Mouse (Mus musculus): ENCODE results near the gene Phlda3. TPM values are rescaled to one million over a fixed set of nuclear protein-coding genes. Genes with fewer than 3 reads are reported as not detected.
A peak's percentile ranks its signal among the peaks of the same experiment; 100 is the strongest.

Gene Phlda3
- total and polyA plus RNA-seq, 3 experiments: 8.4 to 36.8 (median 11.5) TPM

- no peaks in the 10 kb centered on the region for H3K79me2 ChIP-seq (replicated peaks; ENCODE audit: control insufficient read depth, insufficient read depth, low read length)
- no peak overlapping the region for H3K4me3 ChIP-seq
- no peaks in the 10 kb centered on the region for H3K27me3 ChIP-seq (ENCODE audit: control insufficient read depth, insufficient read depth, low read length)
- peaks cover 5% of the 10 kb centered on the region for H3K4me1 ChIP-seq (ENCODE audit: control insufficient read depth, insufficient read depth, low read length)
- no peaks in the 10 kb centered on the region for H3K36me3 ChIP-seq (ENCODE audit: control insufficient read depth, insufficient read depth, low read length)
- H3K27ac ChIP-seq: no peak overlapping the region
- intact Hi-C loops (cut with DNase I): no loop called here
- WGBS: 50% methylated on average over 8 of the region's 8 CpGs
- no peak overlapping the region for H3K9ac ChIP-seq (ENCODE audit: low read depth, low read length)
- TF ChIP-seq EP300 (IDR thresholded peaks at IDR 0.05; ENCODE audit: insufficient read depth, low read depth, low read length): no peak
- TF ChIP-seq CTCF (IDR thresholded peaks at IDR 0.05): no peak
- TF ChIP-seq POLR2A (IDR thresholded peaks at IDR 0.05; ENCODE audit: insufficient read depth, low read depth, low read length): no peak
- DNase-seq: no peak
These were observed 33.2 kb downstream of the Phlda3 start for GRCm38 (mm10) chr1:135799109-135799627.

GRCm38 (mm10) chr1:135800192-135800950 is 34.5 kb downstream of the Phlda3 start:
- TF ChIP-seq CTCF (IDR thresholded peaks at IDR 0.05) (no peak), POLR2A (IDR thresholded peaks at IDR 0.05; ENCODE audit: insufficient read depth, low read depth, low read length) (no peak)
- no peak overlapping the region for H3K27ac ChIP-seq
- no peaks in the 10 kb centered on the region for H3K36me3 ChIP-seq (ENCODE audit: control insufficient read depth, insufficient read depth, low read length)
- no peak overlapping the region for H3K4me3 ChIP-seq
- intact Hi-C loops (cut with DNase I): no loop called here
- H3K9ac ChIP-seq (ENCODE audit: low read depth, low read length): no peak overlapping the region
- DNase-seq: no peak
- 46% methylated on average over 8 of the region's 8 CpGs for WGBS
- peaks cover 4% of the 10 kb centered on the region for H3K4me1 ChIP-seq (ENCODE audit: control insufficient read depth, insufficient read depth, low read length)
- H3K79me2 ChIP-seq (replicated peaks; ENCODE audit: control insufficient read depth, insufficient read depth, low read length): no peaks in the 10 kb centered on the region
- H3K27me3 ChIP-seq (ENCODE audit: control insufficient read depth, insufficient read depth, low read length): no peaks in the 10 kb centered on the region

GRCm38 (mm10) chr1:135807546-135807945 is 41.6 kb downstream of the Phlda3 start:
- DNase-seq: no peak
- H3K27ac ChIP-seq: no peak overlapping the region
- H3K79me2 ChIP-seq (replicated peaks; ENCODE audit: control insufficient read depth, insufficient read depth, low read length): no peaks in the 10 kb centered on the region
- no peak overlapping the region for H3K4me3 ChIP-seq
- no peaks in the 10 kb centered on the region for H3K27me3 ChIP-seq (ENCODE audit: control insufficient read depth, insufficient read depth, low read length)
- H3K9ac ChIP-seq (ENCODE audit: low read depth, low read length): no peak overlapping the region
- TF ChIP-seq POLR2A (IDR thresholded peaks at IDR 0.05; ENCODE audit: insufficient read depth, low read depth, low read length) (no peak), CTCF (IDR thresholded peaks at IDR 0.05) (no peak), EP300 (IDR thresholded peaks at IDR 0.05; ENCODE audit: insufficient read depth, low read depth, low read length) (no peak)
- 69% methylated on average over 10 of the region's 10 CpGs for WGBS
- no peaks in the 10 kb centered on the region; the same call in 1 of the 2 replicates for H3K4me1 ChIP-seq (ENCODE audit: control insufficient read depth, insufficient read depth, low read length)
- intact Hi-C loops (cut with DNase I): no loop called here
- H3K36me3 ChIP-seq (ENCODE audit: control insufficient read depth, insufficient read depth, low read length): no peaks in the 10 kb centered on the region

GRCm38 (mm10) chr1:135810180-135810579 is 44.3 kb downstream of the Phlda3 start:
- Histone ChIP-seq H3K27ac (no peak overlapping the region), H3K9ac (ENCODE audit: low read depth, low read length) (no peak overlapping the region), H3K4me1 (ENCODE audit: control insufficient read depth, insufficient read depth, low read length) (no peaks in the 10 kb centered on the region; the same call in 1 of the 2 replicates), H3K27me3 (ENCODE audit: control insufficient read depth, insufficient read depth, low read length) (no peaks in the 10 kb centered on the region), H3K36me3 (ENCODE audit: control insufficient read depth, insufficient read depth, low read length) (no peaks in the 10 kb centered on the region), H3K79me2 (replicated peaks; ENCODE audit: control insufficient read depth, insufficient read depth, low read length) (no peaks in the 10 kb centered on the region), H3K4me3 (no peak overlapping the region)
- WGBS: 81% methylated on average over 2 of the region's 2 CpGs
- intact Hi-C loops (cut with DNase I): loop anchor here (5.0 kb wide), 1 partner anchor 132 kb away; no protein-coding TSS in a partner anchor
- no peak for DNase-seq
- TF ChIP-seq CTCF (IDR thresholded peaks at IDR 0.05) (no peak), POLR2A (IDR thresholded peaks at IDR 0.05; ENCODE audit: insufficient read depth, low read depth, low read length) (no peak), EP300 (IDR thresholded peaks at IDR 0.05; ENCODE audit: insufficient read depth, low read depth, low read length) (no peak)

GRCm38 (mm10) chr1:135811016-135811646 is 45.2 kb downstream of the Phlda3 start:
- intact Hi-C loops (cut with DNase I): loop anchor here (5.0 kb wide), 1 partner anchor 131 kb away; no protein-coding TSS in a partner anchor
- no peaks in the 10 kb centered on the region for H3K36me3 ChIP-seq (ENCODE audit: control insufficient read depth, insufficient read depth, low read length)
- H3K79me2 ChIP-seq (replicated peaks; ENCODE audit: control insufficient read depth, insufficient read depth, low read length): no peaks in the 10 kb centered on the region
- H3K9ac ChIP-seq (ENCODE audit: low read depth, low read length): no peak overlapping the region
- peak; percentile 77 to 87 for DNase-seq
- TF ChIP-seq CTCF (IDR thresholded peaks at IDR 0.05) (peak; percentile 100; the same call in 1 of the 2 replicates), EP300 (IDR thresholded peaks at IDR 0.05; ENCODE audit: insufficient read depth, low read depth, low read length) (0 out of 2 replicates have a peak, but pooled peaks have one; percentile 66), POLR2A (IDR thresholded peaks at IDR 0.05; ENCODE audit: insufficient read depth, low read depth, low read length) (no peak)
- no peak overlapping the region for H3K27ac ChIP-seq
- no peak overlapping the region for H3K4me3 ChIP-seq
- H3K27me3 ChIP-seq (ENCODE audit: control insufficient read depth, insufficient read depth, low read length): no peaks in the 10 kb centered on the region
- H3K4me1 ChIP-seq (ENCODE audit: control insufficient read depth, insufficient read depth, low read length): no peaks in the 10 kb centered on the region; the same call in 1 of the 2 replicates
- WGBS: 35% methylated on average over 7 of the region's 7 CpGs
